Mouse (Mus musculus): ENCODE results near the gene Pah. TPM values are rescaled to one million over a fixed set of nuclear protein-coding genes. Genes with fewer than 3 reads are reported as not detected.

Pah gene
- total RNA-seq, 4 experiments from 2014 or later, result 42.2 to 72.8 (median 45.1) TPM

Other genes starting within 250 kb of the Pah start
- not detected for gene Ascl1, start 28.1 kb upstream of the Pah start, total RNA-seq (2022)